Comparison of ENCODE assay signal across 11 mouse cellular contexts in genomic region chr3:122072646-122073571, GRCm38 (mm10). TPM values are rescaled to one million over a fixed set of nuclear protein-coding genes. Genes with fewer than 3 reads are reported as not detected.
DNase-seq lines count a peak whose midpoint lies in the region; ATAC-seq and TF ChIP-seq lines count a peak whose summit lies in the region.
"Had no signal": no experiment of that assay in that cellular context is flagged by ENCODE, and none has a peak within 500 bp of the region (broad histone marks: within the 10 kb centered on the region; RNA-seq: fewer than 3 reads in every experiment).

No protein-coding gene starts in this region.

- H3K27ac ChIP-seq in gastrocnemius, adult 2 months: peak overlapping the region; percentile 78
- no peak overlapping the region for H3K27ac ChIP-seq in neural tube, embryonic 11.5 days (ENCODE audit: low read depth, low read length)
- H3K27ac ChIP-seq in kidney, embryonic 15.5 days: peak overlapping the region; percentile 87
- peak overlapping the region; percentile 83; the same call in 1 of the 2 replicates for H3K27ac ChIP-seq in stomach, embryonic 15.5 days
- no peak overlapping the region for H3K27ac ChIP-seq in thymus, adult 2 months (ENCODE audit: control insufficient read depth, insufficient read depth, low read length)

- H3K4me1 ChIP-seq in neural tube, embryonic 11.5 days (ENCODE audit: control insufficient read depth, insufficient read depth, low read length): no peaks in the 10 kb centered on the region
- peaks cover 37% of the 10 kb centered on the region for H3K4me1 ChIP-seq in kidney, embryonic 15.5 days
- peaks cover 25% of the 10 kb centered on the region for H3K4me1 ChIP-seq in stomach, embryonic 15.5 days
- no peaks in the 10 kb centered on the region for H3K4me1 ChIP-seq in thymus, adult 2 months (replicated peaks; ENCODE audit: control insufficient read depth, insufficient read depth, low read length)

- H3K9ac ChIP-seq in neural tube, embryonic 11.5 days (ENCODE audit: low read length): no peak overlapping the region
- no peak overlapping the region for H3K9ac ChIP-seq in kidney, embryonic 15.5 days
- no peak overlapping the region for H3K9ac ChIP-seq in stomach, embryonic 15.5 days

- no peaks in the 10 kb centered on the region for H3K36me3 ChIP-seq in neural tube, embryonic 11.5 days (ENCODE audit: control insufficient read depth, insufficient read depth, low read length)
- no peaks in the 10 kb centered on the region for H3K36me3 ChIP-seq in kidney, embryonic 15.5 days
- no peaks in the 10 kb centered on the region for H3K36me3 ChIP-seq in stomach, embryonic 15.5 days
- no peaks in the 10 kb centered on the region for H3K36me3 ChIP-seq in thymus, adult 2 months (ENCODE audit: control insufficient read depth, insufficient read depth, low read length)

- whole genome bisulfite sequencing in neural tube, embryonic 11.5 days: 44% methylated on average over 11 of the region's 11 CpGs
- 31% methylated on average over 11 of the region's 11 CpGs for WGBS in kidney, embryonic 15.5 days
- 40% methylated on average over 11 of the region's 11 CpGs for WGBS in stomach, embryonic 15.5 days
- WGBS in thymus, adult 2 months: 89% methylated on average over 11 of the region's 11 CpGs

- peak; percentile 58 for DNase-seq in gastrocnemius, adult 2 months
- no peak for DNase-seq in gastrocnemius, adult 8-10 months (ENCODE audit: low spot score in 2 of 2)
- peak; percentile 30 for DNase-seq in neural tube, embryonic 11.5 days (ENCODE audit: low spot score)
- no peak for DNase-seq in neural tube, embryonic 10.5 days (ENCODE audit: extremely low spot score, low spot score)
- DNase-seq in thymus, adult 2 months: no peak
- no peak for DNase-seq in thymus, postnatal 36 days
- DNase-seq: adrenal gland, adult 8-10 months; retina, postnatal 1 day had no signal

- H3K9me3 ChIP-seq in neural tube, embryonic 11.5 days (ENCODE audit: control insufficient read depth, low read length): no peaks in the 10 kb centered on the region
- H3K9me3 ChIP-seq in kidney, embryonic 15.5 days (replicated peaks): no peaks in the 10 kb centered on the region
- no peaks in the 10 kb centered on the region for H3K9me3 ChIP-seq in stomach, embryonic 15.5 days

- no peak for TF ChIP-seq CTCF in gastrocnemius, adult 2 months (IDR thresholded peaks at IDR 0.05)
- no peak for TF ChIP-seq CTCF in thymus, adult 2 months (IDR thresholded peaks at IDR 0.05; ENCODE audit: borderline replicate concordance, control insufficient read depth, extremely low read depth, insufficient read depth, low read length, poor library complexity)

- no peak for ATAC-seq in neural tube, embryonic 11.5 days (ENCODE audit: insufficient read depth, low FRiP score, low TSS enrichment)
- ATAC-seq in kidney, embryonic 15.5 days (replicated peaks; ENCODE audit: low FRiP score): peak; percentile 69
- no peak for ATAC-seq in stomach, embryonic 15.5 days (ENCODE audit: insufficient read depth, low FRiP score, low read depth)

- no peak for TF ChIP-seq POLR2A in thymus, adult 2 months (IDR thresholded peaks at IDR 0.05; ENCODE audit: control insufficient read depth, extremely low read depth, insufficient read depth, low read length, poor library complexity)

- H3K4me2 ChIP-seq in neural tube, embryonic 11.5 days (ENCODE audit: low read depth): no peak overlapping the region
- 0 out of 2 replicates have a peak overlapping the region, but pooled peaks have one; percentile 17 for H3K4me2 ChIP-seq in kidney, embryonic 15.5 days
- H3K4me2 ChIP-seq in stomach, embryonic 15.5 days: no peak overlapping the region

- no peaks in the 10 kb centered on the region for H3K27me3 ChIP-seq in neural tube, embryonic 11.5 days (ENCODE audit: control insufficient read depth, insufficient read depth, low read length)
- no peaks in the 10 kb centered on the region for H3K27me3 ChIP-seq in kidney, embryonic 15.5 days
- no peaks in the 10 kb centered on the region for H3K27me3 ChIP-seq in stomach, embryonic 15.5 days (replicated peaks)
- no peaks in the 10 kb centered on the region for H3K27me3 ChIP-seq in thymus, adult 2 months (ENCODE audit: control insufficient read depth, insufficient read depth, low read length)

- intact Hi-C loops in gastrocnemius, adult 2 months (cut with DNase I): no loop called here

- no peak overlapping the region for H3K4me3 ChIP-seq in gastrocnemius, adult 2 months
- H3K4me3 ChIP-seq in neural tube, embryonic 11.5 days (ENCODE audit: low read depth, low read length): no peak overlapping the region
- no peak overlapping the region for H3K4me3 ChIP-seq in kidney, embryonic 15.5 days (replicated peaks)
- no peak overlapping the region for H3K4me3 ChIP-seq in stomach, embryonic 15.5 days (replicated peaks)
- no peak overlapping the region for H3K4me3 ChIP-seq in thymus, adult 2 months (ENCODE audit: control insufficient read depth, insufficient read depth, low read length)
- H3K4me3 ChIP-seq: erythroblast, embryonic 14.5 days had no signal

RNA-seq across cellular contexts. Expression of gene Abca4, which starts 28.7 kb away (rescaled TPM):
- under 1 TPM; 0.79 to 0.95 TPM for total RNA-seq in gastrocnemius, adult 2 months (2021)
- total RNA-seq in gastrocnemius, adult 8-10 months (2022): under 1 TPM; 0.47 to 0.99 (median 0.56) TPM
- 0.49 and 1.0 TPM in 2 replicates for polyA plus RNA-seq in neural tube, embryonic 11.5 days (2014; fragmentation: Nextera tagmentation; extraction: Ambion mirVana)
- polyA plus RNA-seq in kidney, embryonic 15.5 days (2015; fragmentation: Nextera tagmentation; extraction: Ambion mirVana): 0.70 and 0.72 TPM in 2 replicates
- polyA plus RNA-seq in stomach, embryonic 15.5 days (2015; fragmentation: Nextera tagmentation; extraction: Ambion mirVana): 0.43 and 0.80 TPM in 2 replicates
- 0.29 and 0.58 TPM in 2 replicates for polyA plus RNA-seq in thymus, adult 2 months (2012; rRNA removed)

Comparison
In these comparisons a context has a peak if more than half of its experiments do, and no peak if none do; other contexts are left out.
1. DNase-seq: peak in gastrocnemius, adult 2 months (single experiment) and neural tube, embryonic 11.5 days (single experiment); none in gastrocnemius, adult 8-10 months (0 of 2), neural tube, embryonic 10.5 days (single experiment), thymus, adult 2 months (single experiment) and thymus, postnatal 36 days (0 of 2).
2. H3K27ac ChIP-seq: peak in gastrocnemius, adult 2 months (single experiment), kidney, embryonic 15.5 days (single experiment) and stomach, embryonic 15.5 days (single experiment); none in neural tube, embryonic 11.5 days (single experiment) and thymus, adult 2 months (single experiment).